Mouse (Mus musculus): Measurements from ENCODE around the gene Fbxw2.
"Not testable (repeated sequence)": the region's sequence is repeated elsewhere in the genome, so short reads cannot be mapped to it uniquely, and the experiment has no call there.

Gene Fbxw2

GRCm38 (mm10) chr2:34772252-34773235 lies 53.6 kb downstream of the Fbxw2 start:
- no peak for DNase-seq

GRCm38 (mm10) chr2:34771368-34772226 lies 54.5 kb downstream of the Fbxw2 start, which contains the start of gene Hspa5:
Hspa5 (plus strand) TSS chr2:34771970.
- peak; percentile 98 for DNase-seq

- no peak for DNase-seq
Measured at GRCm38 (mm10) chr2:34770951-34771350, 55.2 kb downstream of the Fbxw2 start.

- no peak for DNase-seq
Measured at GRCm38 (mm10) chr2:34770049-34770448, 56.1 kb downstream of the Fbxw2 start.

GRCm38 (mm10) chr2:34764801-34765200 lies 61.3 kb downstream of the Fbxw2 start:
- no peak for DNase-seq

- no peak for DNase-seq
Measured at GRCm38 (mm10) chr2:34762872-34763271, 63.2 kb downstream of the Fbxw2 start.

GRCm38 (mm10) chr2:34762174-34762573 lies 63.9 kb downstream of the Fbxw2 start:
- DNase-seq, result no peak

GRCm38 (mm10) chr2:34761272-34761671 lies 64.8 kb downstream of the Fbxw2 start:
- not testable (repeated sequence) for DNase-seq

GRCm38 (mm10) chr2:34757341-34757740 lies 68.8 kb downstream of the Fbxw2 start:
- no peak for DNase-seq

GRCm38 (mm10) chr2:34754551-34755358 lies 71.4 kb downstream of the Fbxw2 start, which contains the start of gene Gapvd1:
Gapvd1 (minus strand) TSS chr2:34755232.
- peak; percentile 31 for DNase-seq
